Mouse (Mus musculus): Measurements from ENCODE around the gene Aktip. TPM values are rescaled to one million over a fixed set of nuclear protein-coding genes. Genes with fewer than 3 reads are reported as not detected.

Aktip gene
- polyA plus RNA-seq, 1 experiment from 2014 or later = 7.6 TPM

DNA sequence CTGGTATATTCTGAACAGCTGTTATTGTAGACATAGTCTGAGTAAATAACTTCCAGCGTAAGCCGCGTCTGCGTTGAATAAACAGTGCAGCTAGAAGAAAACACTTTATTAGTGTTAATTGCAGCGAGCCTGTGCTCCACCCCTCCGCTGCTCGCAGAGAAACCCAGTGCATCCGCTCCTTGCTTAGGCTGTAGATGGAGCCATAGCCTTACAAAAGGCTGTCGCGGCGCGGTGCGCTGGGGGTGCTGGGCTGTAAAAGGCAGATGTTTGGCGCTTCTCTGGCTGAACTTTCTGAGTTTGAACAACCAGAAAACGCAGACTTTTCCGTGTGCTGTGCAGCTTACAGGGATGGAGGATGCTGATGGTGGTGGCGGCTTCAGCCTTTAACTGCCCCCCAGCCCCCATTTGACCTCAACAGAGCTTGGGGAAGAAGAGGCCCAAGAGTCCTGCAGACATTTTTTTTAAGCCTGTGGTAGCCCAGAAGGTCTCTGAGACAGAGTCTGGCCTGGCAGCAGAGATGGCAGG is 8.9 kb downstream of the Aktip start:
- no peak overlapping the region for H3K27ac ChIP-seq
- H3K9ac ChIP-seq = no peak overlapping the region
- no peaks in the 10 kb centered on the region for H3K4me1 ChIP-seq (replicated peaks)
- no peaks in the 10 kb centered on the region for H3K9me3 ChIP-seq (replicated peaks)
- H3K4me3 ChIP-seq (replicated peaks) = no peak overlapping the region
- H3K4me2 ChIP-seq = peak overlapping the region; percentile 33; the same call in 1 of the 2 replicates
- WGBS (ENCODE audit: insufficient replicate concordance) = 6% methylated on average over 17 of the region's 17 CpGs
- ATAC-seq (ENCODE audit: low read depth) (no peak), DNase-seq (no peak)
- no peaks in the 10 kb centered on the region for H3K36me3 ChIP-seq
- peaks cover 25% of the 10 kb centered on the region for H3K27me3 ChIP-seq

DNA sequence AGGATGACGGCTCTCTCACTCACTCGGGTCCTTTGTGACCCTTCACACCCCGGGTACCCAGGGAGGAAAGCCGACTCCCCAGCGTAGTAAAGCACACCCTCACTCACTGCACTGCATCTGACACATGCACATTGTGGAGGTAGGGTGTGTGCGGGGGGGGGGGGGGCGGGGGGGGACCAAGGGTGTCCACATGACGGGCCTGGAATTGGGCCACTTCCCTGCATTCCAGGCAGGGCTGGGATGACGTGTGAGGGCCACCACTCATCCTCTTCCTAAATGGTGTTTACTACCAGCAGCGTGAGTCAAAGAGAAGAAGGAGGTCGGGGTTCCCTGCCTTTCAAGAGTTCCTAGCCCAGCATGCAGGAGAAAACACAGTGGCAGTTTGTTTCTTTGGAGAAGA is 11.6 kb downstream of the Aktip start:
- Histone ChIP-seq H3K27me3 (peaks cover 25% of the 10 kb centered on the region), H3K9me3 (replicated peaks) (no peaks in the 10 kb centered on the region), H3K4me1 (replicated peaks) (no peaks in the 10 kb centered on the region), H3K36me3 (no peaks in the 10 kb centered on the region), H3K4me3 (replicated peaks) (no peak overlapping the region), H3K9ac (no peak overlapping the region), H3K27ac (no peak overlapping the region), H3K4me2 (no peak overlapping the region)
- 56% methylated on average over 9 of the region's 11 CpGs for WGBS (ENCODE audit: insufficient replicate concordance)
- DNase-seq (no peak), ATAC-seq (ENCODE audit: low read depth) (no peak)

DNA sequence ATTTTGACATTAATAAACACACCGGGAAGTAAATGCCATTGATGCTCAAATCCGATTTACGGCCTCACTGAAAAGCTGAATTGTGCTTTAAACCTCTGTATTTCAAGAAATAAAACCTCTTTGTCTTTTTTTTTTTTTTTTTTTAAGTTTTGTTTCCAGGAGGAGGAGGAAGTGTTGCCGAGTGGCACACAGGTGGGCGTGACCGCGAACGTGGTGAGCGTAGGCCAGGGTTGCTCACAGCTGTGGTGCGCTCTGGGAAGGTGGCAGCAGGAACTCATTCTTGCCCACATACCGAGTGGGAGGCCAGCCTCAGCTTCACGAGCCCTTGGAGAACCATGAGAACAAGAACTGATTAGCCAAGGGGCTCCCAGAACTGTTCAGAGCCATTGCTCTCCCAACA is 13.4 kb downstream of the Aktip start:
- ATAC-seq (ENCODE audit: low read depth) (no peak), DNase-seq (no peak)
- Histone ChIP-seq H3K27ac (no peak overlapping the region), H3K27me3 (peaks cover 21% of the 10 kb centered on the region), H3K4me2 (no peak overlapping the region), H3K4me3 (replicated peaks) (no peak overlapping the region), H3K36me3 (no peaks in the 10 kb centered on the region), H3K9me3 (replicated peaks) (no peaks in the 10 kb centered on the region), H3K9ac (no peak overlapping the region), H3K4me1 (replicated peaks) (no peaks in the 10 kb centered on the region)
- 67% methylated on average over 12 of the region's 12 CpGs for WGBS (ENCODE audit: insufficient replicate concordance)

DNA sequence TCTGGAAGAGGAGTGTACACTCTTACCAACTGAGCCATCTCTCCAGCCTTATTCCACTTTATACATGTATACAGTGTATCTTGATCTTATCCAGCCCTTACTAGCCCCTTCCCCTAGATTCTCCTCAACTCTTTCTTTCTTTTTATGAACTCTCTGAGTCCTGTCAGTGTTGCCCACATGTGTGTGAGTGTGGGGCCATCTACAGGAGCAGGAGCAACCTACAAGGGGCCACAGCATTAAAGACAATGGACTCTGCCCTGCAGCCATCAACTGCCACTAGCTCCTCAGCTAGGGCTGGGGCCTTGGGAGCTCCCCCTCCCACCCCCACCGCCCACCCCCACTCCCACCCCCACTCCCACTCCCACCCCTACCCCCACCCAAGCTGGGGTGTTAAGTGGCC is 22.1 kb downstream of the Aktip start:
- WGBS (ENCODE audit: insufficient replicate concordance) = 20% methylated on average over 1 of the region's 1 CpGs

DNA sequence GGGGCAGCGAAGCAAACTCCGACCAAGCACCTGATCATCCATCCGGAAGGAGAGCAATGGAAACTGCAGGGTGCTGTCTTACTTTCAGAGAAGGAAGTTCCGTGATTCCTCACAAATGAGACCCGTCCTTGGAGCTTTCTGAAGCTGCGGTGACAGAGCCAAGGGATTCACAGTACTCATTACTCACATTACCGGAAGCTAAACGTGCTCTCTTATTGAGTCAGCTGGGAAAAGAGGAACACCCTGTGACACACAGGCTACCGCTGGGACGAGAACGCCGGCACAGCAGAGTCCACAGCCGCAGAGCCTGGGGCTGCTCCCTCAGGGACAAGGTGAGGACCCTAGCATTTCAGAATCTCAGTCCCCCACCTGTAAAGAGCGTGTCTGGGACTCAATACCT is 23.6 kb downstream of the Aktip start:
- 47% methylated on average over 14 of the region's 14 CpGs for WGBS (ENCODE audit: insufficient replicate concordance)
- no peak overlapping the region for H3K4me2 ChIP-seq
- no peaks in the 10 kb centered on the region for H3K36me3 ChIP-seq

More for the DNA sequence above, 22.1 kb downstream of the Aktip start:
- no peak overlapping the region for H3K9ac ChIP-seq
- no peaks in the 10 kb centered on the region for H3K36me3 ChIP-seq
- DNase-seq (no peak), ATAC-seq (ENCODE audit: low read depth) (no peak)
- H3K9me3 ChIP-seq (replicated peaks) = no peaks in the 10 kb centered on the region
- no peak overlapping the region for H3K4me3 ChIP-seq (replicated peaks)
- no peak overlapping the region for H3K27ac ChIP-seq
- H3K27me3 ChIP-seq = no peaks in the 10 kb centered on the region
- H3K4me2 ChIP-seq = no peak overlapping the region
- H3K4me1 ChIP-seq (replicated peaks) = no peaks in the 10 kb centered on the region

DNA sequence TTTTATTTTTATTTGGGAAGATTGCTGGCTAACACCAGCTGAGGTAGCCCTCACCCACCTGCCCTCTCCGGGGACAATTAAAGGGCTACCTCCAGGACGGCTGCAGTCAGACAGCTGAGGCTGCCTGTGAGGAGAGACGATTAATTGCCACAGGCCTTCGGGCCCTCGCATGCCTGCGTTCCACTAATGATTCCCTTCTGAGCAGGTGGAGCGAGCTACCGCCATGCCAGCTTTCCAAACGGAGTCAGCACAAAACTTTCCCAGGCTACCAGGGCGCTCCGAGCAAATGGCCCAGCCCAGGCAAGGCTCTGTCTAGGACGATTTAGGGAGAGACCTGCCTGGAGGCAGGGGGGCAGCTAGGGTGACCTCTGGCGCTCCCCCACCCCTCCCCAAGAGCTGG is 28.2 kb downstream of the Aktip start:
- H3K27ac ChIP-seq = no peak overlapping the region
- WGBS (ENCODE audit: insufficient replicate concordance) = 72% methylated on average over 13 of the region's 13 CpGs

More for the DNA sequence above, 23.6 kb downstream of the Aktip start:
- no peaks in the 10 kb centered on the region for H3K27me3 ChIP-seq
- H3K4me3 ChIP-seq (replicated peaks) = no peak overlapping the region
- no peaks in the 10 kb centered on the region for H3K9me3 ChIP-seq (replicated peaks)
- no peak overlapping the region for H3K9ac ChIP-seq
- H3K4me1 ChIP-seq (replicated peaks) = no peaks in the 10 kb centered on the region
- no peak overlapping the region for H3K27ac ChIP-seq
- no peak for ATAC-seq (ENCODE audit: low read depth)
- DNase-seq = no peak

DNA sequence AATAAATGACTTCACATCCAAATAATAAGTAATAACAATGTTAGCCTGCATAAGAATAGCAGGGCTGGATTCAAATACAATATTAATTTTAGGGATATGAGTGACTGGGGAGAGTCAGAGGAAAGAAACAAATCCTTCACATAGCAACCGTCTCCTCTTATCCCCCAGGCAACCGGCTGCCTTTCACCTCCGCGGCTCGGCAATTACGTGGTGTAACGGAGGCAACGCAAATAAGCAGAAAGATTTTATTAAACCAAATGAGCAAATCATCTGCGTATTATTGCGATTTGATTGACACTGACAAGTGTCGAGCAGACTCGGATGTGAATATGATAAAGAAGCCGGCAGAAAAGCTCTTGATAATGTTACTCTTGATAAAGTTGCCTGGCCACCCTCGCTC is 28.9 kb downstream of the Aktip start:
- Histone ChIP-seq H3K9me3 (replicated peaks) (no peaks in the 10 kb centered on the region), H3K4me3 (replicated peaks) (no peak overlapping the region), H3K4me1 (replicated peaks) (no peaks in the 10 kb centered on the region), H3K27ac (no peak overlapping the region), H3K27me3 (no peaks in the 10 kb centered on the region), H3K9ac (no peak overlapping the region), H3K4me2 (no peak overlapping the region), H3K36me3 (no peaks in the 10 kb centered on the region)
- DNase-seq (no peak), ATAC-seq (ENCODE audit: low read depth) (no peak)
- 77% methylated on average over 14 of the region's 14 CpGs for WGBS (ENCODE audit: insufficient replicate concordance)

More for the DNA sequence above, 28.2 kb downstream of the Aktip start:
- no peak overlapping the region for H3K9ac ChIP-seq
- no peak for DNase-seq
- H3K4me2 ChIP-seq = no peak overlapping the region
- H3K4me1 ChIP-seq (replicated peaks) = no peaks in the 10 kb centered on the region
- no peak overlapping the region for H3K4me3 ChIP-seq (replicated peaks)
- ATAC-seq (ENCODE audit: low read depth) = no peak
- no peaks in the 10 kb centered on the region for H3K9me3 ChIP-seq (replicated peaks)
- H3K27me3 ChIP-seq = no peaks in the 10 kb centered on the region
- H3K36me3 ChIP-seq = no peaks in the 10 kb centered on the region

DNA sequence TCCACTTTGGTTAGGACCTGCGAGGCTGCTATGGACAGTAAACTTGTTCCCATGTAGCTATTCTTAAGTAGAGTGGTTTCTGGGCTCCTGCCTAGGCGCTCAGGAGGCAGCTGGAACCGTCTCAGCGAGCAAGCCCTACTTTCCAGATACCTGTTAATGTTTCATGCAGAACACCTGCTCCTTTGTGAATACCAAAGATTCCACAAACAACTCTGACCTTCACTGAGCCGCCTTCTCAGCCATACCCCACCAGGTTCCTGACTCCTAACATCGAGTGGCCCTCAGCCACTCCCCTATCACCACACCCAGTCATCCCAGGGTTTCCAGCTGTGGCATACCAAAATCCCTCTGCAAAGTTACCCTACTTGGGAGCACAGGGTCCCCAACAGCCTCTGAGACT is 29.6 kb downstream of the Aktip start:
- 65% methylated on average over 6 of the region's 6 CpGs for WGBS (ENCODE audit: insufficient replicate concordance)

DNA sequence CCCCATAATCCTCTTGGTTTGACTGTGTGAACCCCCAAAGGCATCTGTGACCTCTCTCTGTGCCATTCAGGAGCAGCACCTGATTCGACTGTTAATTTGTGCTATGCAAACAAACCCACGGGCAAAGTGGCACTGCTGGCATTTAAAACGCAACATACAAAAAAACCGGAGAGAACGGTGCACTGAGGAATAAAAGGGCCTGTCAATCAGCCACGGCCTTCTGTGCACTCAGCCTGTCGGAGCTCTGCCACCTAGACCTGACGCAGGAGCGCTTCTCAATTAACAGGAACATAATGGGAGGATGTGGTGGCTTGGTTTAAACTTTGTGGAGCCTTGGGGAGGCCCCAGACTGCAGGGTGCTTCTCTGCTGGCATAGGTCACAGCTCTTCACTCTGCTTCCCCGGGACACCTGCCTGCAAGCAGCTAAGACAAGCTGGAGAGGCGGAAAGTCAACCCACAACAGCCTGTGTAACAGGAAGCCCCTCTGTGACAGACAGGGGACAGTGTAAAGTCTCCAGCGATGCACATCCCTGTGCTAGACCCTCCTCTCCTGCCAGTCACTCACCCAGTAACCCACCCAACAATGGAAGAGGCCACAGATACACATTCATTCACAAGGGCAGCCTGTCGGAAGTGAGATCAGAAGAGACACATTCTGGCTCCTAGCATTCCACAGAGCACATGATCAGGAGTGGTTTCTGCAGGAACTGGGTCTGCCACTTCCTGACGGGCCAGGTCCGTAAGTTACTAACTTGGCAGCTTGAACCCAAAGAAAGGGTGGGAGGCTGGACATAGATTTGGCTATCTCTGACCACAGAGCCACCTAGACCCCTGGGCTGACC is 39.6 kb downstream of the Aktip start:
- H3K27ac ChIP-seq = no peak overlapping the region
- H3K9ac ChIP-seq = no peak overlapping the region
- WGBS (ENCODE audit: insufficient replicate concordance) = 45% methylated on average over 15 of the region's 15 CpGs
- H3K36me3 ChIP-seq = no peaks in the 10 kb centered on the region
- H3K4me1 ChIP-seq (replicated peaks) = no peaks in the 10 kb centered on the region
- no peaks in the 10 kb centered on the region; the same call in 1 of the 2 replicates for H3K9me3 ChIP-seq (replicated peaks)
- H3K4me2 ChIP-seq = no peak overlapping the region
- H3K27me3 ChIP-seq = no peaks in the 10 kb centered on the region
- no peak overlapping the region for H3K4me3 ChIP-seq (replicated peaks)
- no peak for DNase-seq
- no peak for ATAC-seq (ENCODE audit: low read depth)

More for the DNA sequence above, 29.6 kb downstream of the Aktip start:
- Histone ChIP-seq H3K4me2 (no peak overlapping the region), H3K4me3 (replicated peaks) (no peak overlapping the region), H3K27ac (no peak overlapping the region), H3K4me1 (replicated peaks) (no peaks in the 10 kb centered on the region), H3K27me3 (no peaks in the 10 kb centered on the region), H3K9ac (no peak overlapping the region), H3K9me3 (replicated peaks) (no peaks in the 10 kb centered on the region), H3K36me3 (no peaks in the 10 kb centered on the region)
- ATAC-seq (ENCODE audit: low read depth) = no peak
- DNase-seq = no peak

DNA sequence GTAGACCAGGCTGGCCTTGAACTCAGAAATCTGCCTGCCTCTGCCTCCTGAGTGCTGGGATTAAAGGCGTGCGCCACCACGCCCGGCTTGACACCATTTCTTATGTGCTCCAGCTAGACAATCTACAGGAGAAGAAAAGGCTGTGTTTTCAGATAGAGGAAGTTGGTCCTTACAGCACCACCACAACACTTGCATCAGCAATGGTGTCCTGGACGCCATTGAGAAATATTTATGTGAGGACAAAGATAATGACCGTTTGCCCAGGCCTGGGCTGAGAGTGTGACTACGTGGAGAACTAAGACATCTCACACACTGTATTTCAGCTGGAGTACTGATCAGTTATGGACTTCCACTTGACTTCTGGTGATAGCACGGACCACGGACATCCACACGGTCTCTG is 41.2 kb downstream of the Aktip start:
- whole genome bisulfite sequencing (ENCODE audit: insufficient replicate concordance) = 72% methylated on average over 10 of the region's 10 CpGs
- Histone ChIP-seq H3K4me2 (no peak overlapping the region), H3K4me3 (replicated peaks) (no peak overlapping the region), H3K27ac (no peak overlapping the region), H3K27me3 (no peaks in the 10 kb centered on the region), H3K4me1 (replicated peaks) (no peaks in the 10 kb centered on the region), H3K9me3 (replicated peaks) (peaks cover 3% of the 10 kb centered on the region; the same call in 1 of the 2 replicates), H3K36me3 (no peaks in the 10 kb centered on the region), H3K9ac (no peak overlapping the region)
- DNase-seq (no peak), ATAC-seq (ENCODE audit: low read depth) (no peak)

DNA sequence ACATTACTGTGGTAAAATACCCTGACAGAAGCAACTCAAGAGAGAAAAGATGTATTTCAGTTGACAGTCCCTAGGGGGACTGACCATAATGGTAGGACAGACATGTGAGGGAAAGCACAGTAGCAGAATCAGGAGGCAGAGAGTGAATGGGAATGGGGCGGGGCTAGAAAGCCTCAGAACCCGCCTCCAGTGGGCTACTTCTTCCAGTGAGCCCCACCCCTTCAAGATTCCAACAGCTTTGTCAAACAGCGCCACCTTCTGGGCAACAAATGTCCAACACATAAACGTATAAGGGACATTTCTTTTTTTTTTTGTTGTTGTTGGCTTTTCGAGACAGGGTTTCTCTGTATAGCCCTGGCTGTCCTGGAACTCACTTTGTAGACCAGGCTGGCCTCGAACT is 45.2 kb downstream of the Aktip start:
- no peak overlapping the region for H3K4me3 ChIP-seq (replicated peaks)
- H3K4me1 ChIP-seq (replicated peaks) = no peaks in the 10 kb centered on the region
- DNase-seq (peak; percentile 21), ATAC-seq (ENCODE audit: low read depth) (no peak)
- no peak overlapping the region for H3K4me2 ChIP-seq
- no peaks in the 10 kb centered on the region for H3K36me3 ChIP-seq
- H3K27ac ChIP-seq = no peak overlapping the region
- no peaks in the 10 kb centered on the region for H3K27me3 ChIP-seq
- whole genome bisulfite sequencing (ENCODE audit: insufficient replicate concordance) = 39% methylated on average over 6 of the region's 6 CpGs
- H3K9me3 ChIP-seq (replicated peaks) = peaks cover 3% of the 10 kb centered on the region; the same call in 1 of the 2 replicates
- H3K9ac ChIP-seq = no peak overlapping the region

DNA sequence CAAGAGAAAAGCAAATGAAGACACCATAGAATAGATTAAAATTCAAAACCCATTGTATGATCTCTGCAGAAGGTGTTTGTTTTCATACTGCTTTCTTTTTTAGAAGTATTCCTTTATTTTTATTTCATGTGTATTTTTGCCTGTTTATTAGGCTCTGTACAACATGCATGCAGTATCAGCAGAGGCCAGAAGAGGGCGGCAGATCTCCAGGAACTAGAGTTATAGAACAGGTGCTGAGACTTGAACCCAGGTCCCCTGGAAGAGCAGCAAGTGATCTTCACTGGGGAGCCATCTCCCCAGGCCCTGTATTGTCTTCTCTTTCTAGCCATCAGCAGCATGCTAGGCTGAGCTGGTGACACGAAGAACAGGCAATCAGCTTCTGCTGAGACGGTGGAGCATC is 45.9 kb downstream of the Aktip start:
- WGBS (ENCODE audit: insufficient replicate concordance) = 62% methylated on average over 3 of the region's 3 CpGs
- peaks cover 3% of the 10 kb centered on the region; the same call in 1 of the 2 replicates for H3K9me3 ChIP-seq (replicated peaks)

More for the DNA sequence above, 45.9 kb downstream of the Aktip start:
- DNase-seq (no peak), ATAC-seq (ENCODE audit: low read depth) (no peak)
- no peaks in the 10 kb centered on the region for H3K27me3 ChIP-seq
- H3K4me1 ChIP-seq (replicated peaks) = no peaks in the 10 kb centered on the region
- H3K27ac ChIP-seq = no peak overlapping the region
- H3K36me3 ChIP-seq = no peaks in the 10 kb centered on the region
- H3K4me2 ChIP-seq = no peak overlapping the region
- H3K9ac ChIP-seq = no peak overlapping the region
- no peak overlapping the region for H3K4me3 ChIP-seq (replicated peaks)

Data from liver, embryonic 13.5 days (tissue).